Mouse (Mus musculus): ENCODE results near the gene Tfap2c. TPM values are rescaled to one million over a fixed set of nuclear protein-coding genes. Genes with fewer than 3 reads are reported as not detected.

Gene Tfap2c
- total and polyA plus RNA-seq, 3 experiments, result not detected

Other genes starting within 250 kb of the Tfap2c start
- gene Fam210b, start 204.0 kb upstream of the Tfap2c start, total RNA-seq (2021), result 10 to 100 TPM; 28.2 to 32.2 TPM
- 47.1 and 48.5 TPM in 2 replicates for gene Fam210b, start 204.0 kb upstream of the Tfap2c start, polyA plus RNA-seq (2012; rRNA removed)
- gene Aurka, start 179.1 kb upstream of the Tfap2c start, total RNA-seq (2021), result 1 to 10 TPM; 1.8 to 2.7 TPM
- gene Aurka, start 179.1 kb upstream of the Tfap2c start, polyA plus RNA-seq (2012; rRNA removed), result 1.3 and 2.0 TPM in 2 replicates
- 10 to 100 TPM; 30.1 to 33.4 TPM for gene Cstf1, start 178.9 kb upstream of the Tfap2c start, total RNA-seq (2021)
- 30.7 and 31.5 TPM in 2 replicates for gene Cstf1, start 178.9 kb upstream of the Tfap2c start, polyA plus RNA-seq (2012; rRNA removed)
- gene Cass4, start 155.8 kb upstream of the Tfap2c start, total RNA-seq (2021), result under 1 TPM in 1 of 2 experiments, not detected in 1; 0.28 TPM
- 0.17 and 0.22 TPM in 2 replicates for gene Cass4, start 155.8 kb upstream of the Tfap2c start, polyA plus RNA-seq (2012; rRNA removed)
- gene Rtf2, start 109.0 kb upstream of the Tfap2c start, total RNA-seq (2021), result 10 to 100 TPM; 73.1 to 84.2 TPM
- gene Rtf2, start 109.0 kb upstream of the Tfap2c start, polyA plus RNA-seq (2012; rRNA removed), result 27.1 and 31.9 TPM in 2 replicates
- not detected for gene Gcnt7, start 91.0 kb upstream of the Tfap2c start, total RNA-seq (2021)
- gene Gcnt7, start 91.0 kb upstream of the Tfap2c start, polyA plus RNA-seq (2012; rRNA removed), result not detected in 2 replicates
- not detected for gene Fam209, start 77.1 kb upstream of the Tfap2c start, total RNA-seq (2021)
- 0.17 and 0.31 TPM in 2 replicates for gene Fam209, start 77.1 kb upstream of the Tfap2c start, polyA plus RNA-seq (2012; rRNA removed)